In genomic region chr8:123977499-123977898, GRCm38 (mm10) we compare ENCODE assay signal across 15 mouse cellular contexts. TPM values are rescaled to one million over a fixed set of nuclear protein-coding genes. Genes with fewer than 3 reads are reported as not detected.
DNase-seq lines count a peak whose midpoint lies in the region; ATAC-seq and TF ChIP-seq lines count a peak whose summit lies in the region.
"Had no signal": no experiment of that assay in that cellular context is flagged by ENCODE, and none has a peak within 500 bp of the region (broad histone marks: within the 10 kb centered on the region; RNA-seq: fewer than 3 reads in every experiment).

No protein-coding gene starts in this region.

- intact Hi-C loops in heart, postnatal 25 days (cut with DNase I), result no loop called here

- H3K4me1 ChIP-seq in heart, embryonic 15.5 days (replicated peaks), result peaks cover 38% of the 10 kb centered on the region
- H3K4me1 ChIP-seq in liver, adult 2 months (ENCODE audit: control insufficient read depth, insufficient read depth, low read length), result peaks cover 24% of the 10 kb centered on the region; the same call in 1 of the 2 replicates
- H3K4me1 ChIP-seq in liver, embryonic 16.5 days (ENCODE audit: control insufficient read depth, low read depth, low read length), result peaks cover 54% of the 10 kb centered on the region

- TF ChIP-seq POLR2A in liver, adult 2 months (IDR thresholded peaks at IDR 0.05; ENCODE audit: extremely low read depth, insufficient read depth, low read length), result no peak

- H3K79me2 ChIP-seq in liver, adult 2 months (ENCODE audit: control insufficient read depth, insufficient read depth, low read length), result peaks cover 30% of the 10 kb centered on the region; the same call in 1 of the 2 replicates

- H3K36me3 ChIP-seq in heart, embryonic 15.5 days, result no peaks in the 10 kb centered on the region
- H3K36me3 ChIP-seq in liver, adult 2 months (ENCODE audit: control insufficient read depth, insufficient read depth, low read length), result no peaks in the 10 kb centered on the region
- peaks cover 61% of the 10 kb centered on the region for H3K36me3 ChIP-seq in liver, embryonic 16.5 days (ENCODE audit: control insufficient read depth, insufficient read depth)
- H3K36me3 ChIP-seq: forebrain, embryonic 12.5 days; midbrain, embryonic 15.5 days had no signal

- peak; percentile 38 to 42 for DNase-seq in cerebellum, postnatal 10 days
- no peak for DNase-seq in cerebellum, adult 11 months
- DNase-seq in heart, postnatal 25 days (ENCODE audit: low spot score), result no peak
- DNase-seq in liver, adult 2 months (ENCODE audit: extremely low read depth, low read depth, low spot score), result peak; percentile 54
- DNase-seq in liver, result no peak
- DNase-seq in spleen, postnatal 10 days (ENCODE audit: low spot score in 2 of 2), result no peak
- DNase-seq: thymus, adult 2 months had no signal

- no peaks in the 10 kb centered on the region for H3K9me3 ChIP-seq in heart, embryonic 15.5 days (replicated peaks)
- H3K9me3 ChIP-seq in liver, embryonic 16.5 days (replicated peaks; ENCODE audit: control insufficient read depth, low read length), result no peaks in the 10 kb centered on the region; the same call in 1 of the 2 replicates
- H3K9me3 ChIP-seq: forebrain, embryonic 12.5 days; midbrain, embryonic 15.5 days had no signal

- no peaks in the 10 kb centered on the region for H3K27me3 ChIP-seq in heart, embryonic 15.5 days
- H3K27me3 ChIP-seq in liver, adult 2 months (ENCODE audit: control insufficient read depth, insufficient read depth, low read length), result no peaks in the 10 kb centered on the region
- no peaks in the 10 kb centered on the region for H3K27me3 ChIP-seq in liver, embryonic 16.5 days (ENCODE audit: control insufficient read depth, insufficient read depth, low read depth, low read length)
- H3K27me3 ChIP-seq: midbrain, embryonic 15.5 days had no signal

- H3K4me3 ChIP-seq in heart, embryonic 15.5 days, result no peak overlapping the region
- H3K4me3 ChIP-seq in liver, adult 2 months (ENCODE audit: insufficient read depth, low read depth, low read length), result no peak overlapping the region
- peak overlapping the region; percentile 97 for H3K4me3 ChIP-seq in liver, embryonic 16.5 days (ENCODE audit: low read depth, low read length)
- H3K4me3 ChIP-seq: forebrain, embryonic 12.5 days; gastrocnemius, adult 2 months; midbrain, embryonic 15.5 days had no signal

- H3K9ac ChIP-seq in heart, embryonic 15.5 days, result no peak overlapping the region
- H3K9ac ChIP-seq in liver, adult 2 months (ENCODE audit: low read depth, low read length), result no peak overlapping the region
- H3K9ac ChIP-seq in liver, embryonic 16.5 days (ENCODE audit: low read depth, low read length), result peak overlapping the region; percentile 100
- H3K9ac ChIP-seq: forebrain, embryonic 12.5 days; midbrain, embryonic 15.5 days had no signal

- peak overlapping the region; percentile 31; the same call in 1 of the 2 replicates for H3K4me2 ChIP-seq in heart, embryonic 15.5 days
- peak overlapping the region; percentile 62 for H3K4me2 ChIP-seq in liver, embryonic 16.5 days (ENCODE audit: low read depth, low read length)
- H3K4me2 ChIP-seq: forebrain, embryonic 12.5 days; midbrain, embryonic 15.5 days had no signal

- no peak overlapping the region; the same call in 1 of the 2 replicates for H3K27ac ChIP-seq in heart, embryonic 15.5 days
- no peak overlapping the region; the same call in 1 of the 2 replicates for H3K27ac ChIP-seq in liver, adult 2 months (replicated peaks; ENCODE audit: insufficient read depth, low read depth, low read length)
- peak overlapping the region; percentile 99 for H3K27ac ChIP-seq in liver, embryonic 16.5 days (ENCODE audit: low read length)
- H3K27ac ChIP-seq: forebrain, embryonic 12.5 days; gastrocnemius, adult 2 months; kidney, postnatal 0 days; midbrain, embryonic 15.5 days had no signal

- TF ChIP-seq CTCF in liver, adult 2 months (IDR thresholded peaks at IDR 0.05; ENCODE audit: low read depth, low read length), result no peak

- WGBS in heart, embryonic 15.5 days, result 83% methylated on average over 4 of the region's 4 CpGs
- WGBS in liver, adult 2 months, result 45% methylated on average over 4 of the region's 4 CpGs
- 81% methylated on average over 4 of the region's 4 CpGs for WGBS in liver, embryonic 16.5 days (ENCODE audit: insufficient replicate concordance)

- ATAC-seq in heart, embryonic 15.5 days (replicated peaks; ENCODE audit: insufficient number of reproducible peaks, insufficient read depth, low FRiP score, low read depth), result no peak
- ATAC-seq in liver, embryonic 16.5 days (ENCODE audit: low read depth), result no peak
- ATAC-seq: CD4-positive, CD25-positive, alpha-beta regulatory T cell, adult 4 months; inflammation-experienced regulatory T-cells, adult 6 months; midbrain, embryonic 15.5 days had no signal

RNA-seq across cellular contexts. Expression of gene Abcb10, which starts 5.4 kb away (rescaled TPM):
- polyA plus RNA-seq in heart, embryonic 15.5 days (2015; fragmentation: Nextera tagmentation; extraction: Ambion mirVana), result 17.1 and 20.6 TPM in 2 replicates
- total RNA-seq in heart, postnatal 25 days (2021), result 10 to 100 TPM; 43.9 to 48.0 TPM
- total RNA-seq in liver, adult 2 months (2014; rRNA removed), result 12.4 and 13.9 TPM in 2 replicates
- polyA plus RNA-seq in liver, adult 2 months (2012; rRNA removed), result 13.6 and 13.7 TPM in 2 replicates
- 130 and 131 TPM in 2 replicates for polyA plus RNA-seq in liver, embryonic 16.5 days (2015; fragmentation: Nextera tagmentation; extraction: Ambion mirVana)

RNA-seq across cellular contexts. Expression of gene Nup133, which starts 28.4 kb away (rescaled TPM):
- polyA plus RNA-seq in heart, embryonic 15.5 days (2015; fragmentation: Nextera tagmentation; extraction: Ambion mirVana), result 21.1 and 25.4 TPM in 2 replicates
- 10 to 100 TPM in 1 of 2 experiments, 1 to 10 TPM in 1; 9.2 to 11.9 TPM for total RNA-seq in heart, postnatal 25 days (2021)
- total RNA-seq in liver, adult 2 months (2014; rRNA removed), result 5.4 and 7.1 TPM in 2 replicates
- 3.1 and 3.2 TPM in 2 replicates for polyA plus RNA-seq in liver, adult 2 months (2012; rRNA removed)
- 18.1 and 18.7 TPM in 2 replicates for polyA plus RNA-seq in liver, embryonic 16.5 days (2015; fragmentation: Nextera tagmentation; extraction: Ambion mirVana)

RNA-seq across cellular contexts. Expression of gene Taf5l, which starts 43.7 kb away (rescaled TPM):
- polyA plus RNA-seq in heart, embryonic 15.5 days (2015; fragmentation: Nextera tagmentation; extraction: Ambion mirVana), result 20.3 and 28.9 TPM in 2 replicates
- total RNA-seq in heart, postnatal 25 days (2021), result 10 to 100 TPM; 15.0 TPM
- 9.0 and 10.8 TPM in 2 replicates for total RNA-seq in liver, adult 2 months (2014; rRNA removed)
- polyA plus RNA-seq in liver, adult 2 months (2012; rRNA removed), result 13.3 and 16.0 TPM in 2 replicates
- polyA plus RNA-seq in liver, embryonic 16.5 days (2015; fragmentation: Nextera tagmentation; extraction: Ambion mirVana), result 18.8 and 19.6 TPM in 2 replicates

RNA-seq across cellular contexts. Expression of gene Urb2, which starts 43.8 kb away (rescaled TPM):
- 2.3 and 3.5 TPM in 2 replicates for polyA plus RNA-seq in heart, embryonic 15.5 days (2015; fragmentation: Nextera tagmentation; extraction: Ambion mirVana)
- total RNA-seq in heart, postnatal 25 days (2021), result 1 to 10 TPM; 5.4 to 6.1 TPM
- total RNA-seq in liver, adult 2 months (2014; rRNA removed), result 3.6 and 4.1 TPM in 2 replicates
- polyA plus RNA-seq in liver, adult 2 months (2012; rRNA removed), result 1.8 and 2.7 TPM in 2 replicates
- polyA plus RNA-seq in liver, embryonic 16.5 days (2015; fragmentation: Nextera tagmentation; extraction: Ambion mirVana), result 2.3 and 2.4 TPM in 2 replicates

Comparison
In these comparisons a context has a peak if more than half of its experiments do, and no peak if none do; other contexts are left out.
1. DNase-seq: peak in cerebellum, postnatal 10 days (2 of 2) and liver, adult 2 months (single experiment); none in cerebellum, adult 11 months (single experiment), heart, postnatal 25 days (single experiment), liver (single experiment) and spleen, postnatal 10 days (0 of 2).